Mouse (Mus musculus) brain, embryonic 18.5 days (tissue): Measurements from ENCODE around the gene Gm12166.
"Not testable (repeated sequence)": the region's sequence is repeated elsewhere in the genome, so short reads cannot be mapped to it uniquely, and the experiment has no call there.

Experiments used
- DNase-seq: peaks from one replicate; pipeline ENCODE4 v3.0.0-alpha.2; 2012; ENCODE audit warnings: low read depth, low spot score

The Gm12166 gene

GRCm38 (mm10) chr11:46055896-46056769 lies 4.0 kb upstream of the Gm12166 start, which contains the start of gene Adam19:
Gene Adam19, plus strand, starts transcription at chr11:46055992.
- DNase-seq, result no peak

DNA sequence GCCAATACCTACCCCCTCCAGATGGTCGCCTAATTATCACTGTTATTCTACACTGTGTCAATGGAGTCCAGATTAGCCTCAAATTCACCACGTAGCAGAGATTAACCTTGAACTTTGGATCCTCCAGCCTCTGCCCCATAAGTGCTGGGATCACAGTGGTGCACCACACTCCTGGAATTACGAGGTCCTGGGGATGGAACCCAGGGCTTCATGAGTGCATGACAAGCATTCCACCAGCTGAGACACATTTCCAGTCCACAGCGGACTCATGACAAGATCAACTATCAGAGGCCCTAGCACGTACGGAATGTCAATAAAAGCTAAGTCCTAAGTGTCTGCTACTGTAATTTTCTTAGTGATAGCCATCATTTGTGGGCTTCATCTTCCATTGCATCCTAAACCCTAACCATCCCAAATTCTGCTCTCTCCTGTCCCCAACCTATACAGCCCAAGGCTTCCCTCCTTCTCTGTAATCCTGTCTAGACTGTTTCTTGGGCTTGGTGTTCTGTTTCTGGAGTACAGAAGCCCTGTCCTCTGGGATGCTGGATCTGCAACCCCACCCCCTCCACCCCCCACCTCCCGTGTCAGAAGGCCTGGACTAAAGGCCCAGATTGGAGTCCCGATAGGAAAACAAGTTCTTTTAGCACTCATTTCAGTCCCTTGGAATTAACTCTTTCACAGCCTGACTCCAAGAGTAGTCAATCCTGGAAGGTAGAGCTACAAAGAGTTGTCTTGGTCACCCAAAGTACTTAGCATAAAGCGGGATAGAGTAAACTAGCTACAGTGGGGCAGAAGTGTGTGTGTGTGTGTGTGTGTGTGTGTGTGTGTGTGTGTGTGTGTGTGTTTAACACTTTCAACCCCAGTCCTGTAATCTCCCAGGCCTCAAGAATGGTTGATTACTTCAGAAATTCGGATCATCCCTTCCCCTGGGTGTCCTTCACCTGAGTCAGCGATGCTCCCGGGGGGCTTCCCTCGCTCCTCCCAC lies 3.1 kb upstream of the Gm12166 start:
- no peak for DNase-seq

GRCm38 (mm10) chr11:46054311-46054710 lies 2.2 kb upstream of the Gm12166 start:
- DNase-seq, result no peak

DNA sequence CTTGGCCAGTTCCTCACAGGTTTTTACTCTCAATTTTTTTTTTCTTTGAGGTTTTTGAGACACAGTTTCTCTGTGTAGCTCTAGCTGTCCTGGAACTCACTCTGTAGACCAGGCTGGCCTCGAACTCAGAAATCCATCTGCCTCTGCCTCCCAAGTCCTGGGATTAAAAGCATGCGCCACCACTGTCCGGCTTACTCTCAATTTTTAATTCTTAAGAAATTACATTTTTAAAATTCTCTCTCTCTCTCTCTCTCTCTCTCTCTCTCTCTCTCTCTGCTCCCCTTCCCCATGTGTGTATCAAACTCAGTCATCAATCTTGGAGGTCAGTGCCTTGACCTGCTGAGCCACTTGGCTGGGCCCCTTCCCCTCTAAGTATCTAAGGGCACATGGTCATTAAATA lies 1.3 kb upstream of the Gm12166 start:
- DNase-seq, result not testable (repeated sequence)

GRCm38 (mm10) chr11:46047264-46047663 lies 4.9 kb downstream of the Gm12166 start:
- DNase-seq, result no peak

DNA sequence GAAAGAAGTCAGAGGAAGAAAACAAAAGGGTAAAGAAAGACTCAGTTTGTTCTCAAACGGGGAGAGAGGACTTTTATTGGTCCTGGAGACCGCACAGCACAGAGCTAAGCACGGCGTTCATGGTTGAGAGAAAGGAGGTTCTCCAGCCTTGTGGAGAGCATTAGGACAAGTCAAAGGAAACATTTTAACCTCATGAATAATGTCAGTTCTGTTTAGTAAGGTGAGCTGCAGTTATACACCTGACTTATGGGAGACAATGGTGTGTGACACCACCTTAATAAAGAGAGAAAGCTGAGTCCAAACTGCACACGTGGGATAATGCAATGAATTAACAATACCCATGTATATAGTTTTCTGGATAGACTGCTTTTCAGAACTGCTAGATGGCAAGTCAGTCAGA lies 7.3 kb downstream of the Gm12166 start:
- DNase-seq, result no peak

GRCm38 (mm10) chr11:46041607-46042267 lies 10.4 kb downstream of the Gm12166 start:
- no peak for DNase-seq

DNA sequence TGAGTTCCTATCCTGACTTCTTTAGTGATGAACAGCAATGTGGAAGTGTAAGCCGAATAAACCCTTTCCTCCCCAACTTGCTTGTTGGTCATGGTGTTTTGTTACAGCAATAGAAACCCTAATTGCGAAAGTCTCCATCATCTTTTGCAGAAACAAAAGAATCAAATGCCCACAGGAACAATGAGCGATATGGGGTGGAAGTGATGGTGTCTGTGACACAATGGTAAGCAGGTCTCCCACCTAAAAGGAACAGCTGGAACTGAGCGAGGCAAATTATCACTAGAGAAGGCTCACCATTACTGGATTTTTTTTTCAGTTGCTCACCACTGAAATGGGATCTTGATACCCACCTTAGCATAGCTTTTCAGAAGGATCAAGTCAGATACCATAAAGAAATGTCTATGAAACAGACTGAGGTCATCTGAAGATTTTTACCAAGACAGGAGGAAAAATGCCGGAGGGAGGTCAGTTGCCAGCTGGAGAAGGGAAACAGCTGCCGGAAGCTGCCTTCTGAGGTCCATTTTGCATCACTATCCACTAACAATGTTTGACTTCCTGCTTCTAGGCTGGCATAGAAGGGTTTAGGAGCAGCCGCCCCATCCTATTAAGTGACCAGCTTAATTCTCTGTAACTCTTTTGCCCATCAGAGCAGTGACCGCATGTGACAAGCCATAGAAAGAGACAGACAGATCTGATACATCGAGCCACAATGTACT lies 11.1 kb downstream of the Gm12166 start:
- DNase-seq, result no peak

DNA sequence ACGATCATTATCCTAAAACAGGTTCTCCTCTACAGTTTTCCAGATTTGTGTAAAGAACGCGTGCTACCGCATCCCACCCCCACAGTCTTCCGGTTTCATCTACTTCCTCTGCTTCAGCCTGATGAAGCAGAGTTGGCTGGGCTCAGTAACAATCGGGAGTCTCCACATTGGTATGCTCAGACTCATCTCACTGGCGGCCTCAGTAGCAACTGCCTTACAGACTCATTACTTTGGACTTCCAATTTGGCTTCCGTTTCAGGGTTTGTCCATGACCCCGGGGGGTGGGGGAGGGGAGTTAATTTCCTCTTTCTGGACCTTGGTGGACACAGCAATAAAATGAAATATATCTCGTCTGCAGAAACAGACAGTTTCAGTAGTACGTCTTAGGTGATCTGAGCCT lies 12.8 kb downstream of the Gm12166 start:
- DNase-seq, result no peak

DNA sequence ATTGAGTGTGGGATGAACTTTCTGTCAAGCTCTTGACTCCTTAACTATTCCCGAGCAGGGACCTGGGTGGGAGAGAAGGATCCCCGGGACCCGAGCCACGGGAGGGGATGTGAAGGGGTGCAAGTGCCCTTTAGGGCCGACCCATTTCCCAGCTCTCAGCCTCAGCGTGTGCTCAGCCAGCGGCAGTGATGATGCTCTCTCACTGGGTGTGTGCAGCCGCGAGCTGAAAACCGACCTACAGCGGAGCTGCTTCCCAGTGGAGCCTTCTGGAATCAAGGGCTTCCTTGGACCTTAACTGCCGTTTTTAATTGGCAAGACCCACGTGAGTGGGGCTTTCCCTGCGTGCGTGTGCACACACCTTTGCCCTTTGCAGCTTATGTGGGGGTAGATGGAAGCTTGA lies 13.2 kb downstream of the Gm12166 start:
- no peak for DNase-seq

GRCm38 (mm10) chr11:46036374-46036773 lies 15.7 kb downstream of the Gm12166 start:
- no peak for DNase-seq

DNA sequence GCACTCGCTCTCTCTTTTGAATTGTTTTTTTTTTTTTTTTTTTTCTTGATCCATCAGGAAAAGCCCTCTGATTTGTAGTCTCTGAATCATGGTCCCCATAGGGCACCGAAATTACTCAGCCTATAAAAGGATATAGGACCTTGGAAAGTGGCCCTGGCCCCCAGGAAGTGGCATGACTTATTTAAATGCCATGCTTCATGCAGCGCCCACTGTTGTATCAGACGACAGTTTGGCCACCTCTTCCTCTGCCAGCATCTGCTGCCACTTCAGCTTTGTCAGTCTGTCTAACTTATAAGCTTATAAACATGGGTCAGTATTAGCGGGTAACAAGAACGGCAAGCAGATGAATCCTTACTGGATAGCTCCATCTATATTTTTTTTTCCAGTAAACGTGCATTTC lies 19.2 kb downstream of the Gm12166 start:
- DNase-seq, result no peak

DNA sequence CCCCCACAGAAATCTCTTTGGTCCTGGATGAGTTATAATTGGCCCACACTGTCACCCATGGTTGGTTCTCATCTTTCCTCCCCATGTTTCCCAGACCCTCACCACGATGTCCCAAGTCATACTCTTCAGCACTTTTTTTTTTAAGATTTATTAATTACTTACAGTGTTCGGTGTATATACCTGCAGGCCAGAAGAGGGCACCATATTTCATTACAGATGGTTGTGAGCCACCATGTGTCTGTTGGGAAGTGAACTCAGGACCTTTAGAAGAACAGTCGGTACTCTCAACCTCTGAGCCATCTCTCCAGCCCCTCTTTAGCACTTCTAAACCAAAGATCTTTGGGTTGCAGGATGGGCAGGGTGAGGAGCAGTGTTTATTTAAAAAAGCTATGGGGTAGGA lies 20.7 kb downstream of the Gm12166 start:
- no peak for DNase-seq

- peak; percentile 28 for DNase-seq
Observed at GRCm38 (mm10) chr11:46030026-46030425, 22.1 kb downstream of the Gm12166 start.

DNA sequence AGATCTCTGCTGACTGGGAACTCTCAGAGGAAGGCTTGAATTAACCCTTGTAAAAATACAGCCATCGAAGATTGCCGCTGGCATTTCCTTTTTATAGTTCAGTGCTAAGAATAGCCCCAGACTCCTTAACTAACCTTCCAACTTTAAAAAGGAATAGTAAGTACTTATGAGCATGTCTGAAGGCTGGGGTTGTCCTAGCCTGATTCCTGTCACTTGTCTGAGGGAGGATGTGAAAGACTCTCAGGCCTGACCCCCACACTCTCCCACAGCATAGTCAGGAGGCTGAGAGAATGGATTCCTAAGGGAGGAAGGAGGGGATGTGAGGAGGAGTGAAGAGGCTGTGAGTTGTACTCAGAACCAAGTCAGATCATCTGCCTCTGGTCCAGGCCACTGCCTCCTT lies 22.6 kb downstream of the Gm12166 start:
- DNase-seq, result no peak

- no peak for DNase-seq
Observed at GRCm38 (mm10) chr11:46027952-46028814, 23.9 kb downstream of the Gm12166 start.

- DNase-seq, result no peak
Observed at GRCm38 (mm10) chr11:46025962-46026392, 26.1 kb downstream of the Gm12166 start.

GRCm38 (mm10) chr11:46022983-46023382 lies 29.1 kb downstream of the Gm12166 start:
- no peak for DNase-seq

GRCm38 (mm10) chr11:46021850-46022249 lies 30.3 kb downstream of the Gm12166 start:
- DNase-seq, result no peak

DNA sequence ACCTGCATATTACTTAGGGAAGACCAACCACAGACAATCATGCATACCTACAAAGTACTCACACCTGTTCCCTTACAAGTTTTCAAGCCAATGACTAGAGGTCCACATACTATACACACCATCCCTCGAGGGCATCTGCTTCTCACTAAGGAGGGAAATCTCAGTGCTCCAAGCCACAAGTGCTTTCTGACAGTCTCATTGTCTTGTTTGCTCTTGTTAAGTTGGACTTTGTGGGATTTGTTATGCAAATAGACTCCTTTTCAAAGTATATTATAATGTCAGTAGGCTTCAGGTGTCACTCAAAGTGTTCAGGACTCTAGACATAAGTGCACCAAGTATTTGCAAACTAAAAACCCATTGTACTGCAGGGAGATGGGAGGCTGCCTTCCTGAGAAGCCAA lies 31.9 kb downstream of the Gm12166 start:
- DNase-seq, result no peak
